Mouse (Mus musculus) stomach, embryonic 16.5 days (tissue): Measurements from ENCODE around the gene St3gal3. TPM values are rescaled to one million over a fixed set of nuclear protein-coding genes. Genes with fewer than 3 reads are reported as not detected.

Experiments used
- ATAC-seq: fragments of 200-750 bp; cut with Nextera tagmentation; 2 replicates; pipeline ENCODE4 v1.8.0; 2017; ENCODE audit warnings: moderate number of reproducible peaks, moderate TSS enrichment; ENCODE audit not compliant: insufficient read depth, low FRiP score
- H3K27ac ChIP-seq: fragments of 300-500 bp; sonication (generic); 2 replicates; pipeline ENCODE4 v1.5.1; 2014; ENCODE audit warnings: low read length
- H3K27me3 ChIP-seq: fragments of 300-500 bp; sonication (generic); 2 replicates; pipeline ENCODE4 v1.6.1; 2014; ENCODE audit warnings: low read length, control low read depth, mixed read lengths; ENCODE audit not compliant: control insufficient read depth, insufficient read depth
- H3K36me3 ChIP-seq: fragments of 300-500 bp; sonication (generic); 2 replicates; pipeline ENCODE4 v1.6.1; 2014; ENCODE audit warnings: low read length; ENCODE audit not compliant: control insufficient read depth, insufficient read depth
- H3K4me1 ChIP-seq: fragments of 300-500 bp; sonication (generic); 2 replicates; pipeline ENCODE4 v1.6.1; 2014; ENCODE audit warnings: low read length, control low read depth, mixed read lengths; ENCODE audit not compliant: control insufficient read depth, insufficient read depth
- H3K4me2 ChIP-seq: fragments of 300-500 bp; sonication (generic); 2 replicates; pipeline ENCODE4 v1.6.1; 2014; ENCODE audit warnings: low read depth, low read length, mixed read lengths
- H3K4me3 ChIP-seq: fragments of 300-500 bp; sonication (generic); replicated peaks from 2 replicates; pipeline ENCODE4 v1.5.1; 2014; ENCODE audit warnings: mild to moderate bottlenecking, low read length
- H3K9ac ChIP-seq: fragments of 300-500 bp; sonication (generic); 2 replicates; pipeline ENCODE4 v1.6.1; 2014; ENCODE audit warnings: low read length
- H3K9me3 ChIP-seq: fragments of 300-500 bp; sonication (generic); replicated peaks from 2 replicates; pipeline ENCODE4 v1.6.1; 2016; ENCODE audit warnings: low read length, control low read depth; ENCODE audit not compliant: control insufficient read depth
- WGBS: fragments of 180-500 bp; shearing (Covaris S2); extraction: QIAGEN DNeasy Blood & Tissue Kit; methylation state at CpG from one replicate; pipeline ENCODE4 v1.1.7; 2014; 5-methylcytosine and 5-hydroxymethylcytosine counted together
- polyA plus RNA-seq: library from polyadenylated mRNA; unstranded; fragments of >200 nt; fragmentation: Nextera tagmentation; extraction: Ambion mirVana; gene quantifications from 2 replicates; pipeline ENCODE4 v1.2.1, GENCODE M21; 2015

Gene St3gal3
- polyA plus RNA-seq, 1 experiment from 2014 or later: 5.2 TPM

- H3K4me3 ChIP-seq: peak within 1 kb of the TSS; percentile 99
- peak within 1 kb of the TSS; percentile 74 for H3K4me2 ChIP-seq
- peak within 1 kb of the TSS; percentile 72 for H3K27ac ChIP-seq
- H3K9ac ChIP-seq: peak within 1 kb of the TSS; percentile 93
- no peaks in the 10 kb centered on the region for H3K27me3 ChIP-seq
- under 1% methylated on average over 37 of the region's 37 CpGs for WGBS
- no peaks in the 10 kb centered on the region for H3K9me3 ChIP-seq
- peaks cover 32% of the 10 kb centered on the region for H3K4me1 ChIP-seq
- peaks cover 13% of the 10 kb centered on the region for H3K36me3 ChIP-seq
- peak; percentile 92 for ATAC-seq
Observed at GRCm38 (mm10) chr4:117887133-117887532, 247.6 kb downstream of the St3gal3 start, which contains the start of gene Atp6v0b. Atp6v0b (minus strand) TSS chr4:117887333.

- no peaks in the 10 kb centered on the region for H3K27me3 ChIP-seq
- H3K27ac ChIP-seq: peak overlapping the region; percentile 72
- H3K4me1 ChIP-seq: peaks cover 33% of the 10 kb centered on the region
- peak overlapping the region; percentile 99 for H3K4me3 ChIP-seq
- H3K36me3 ChIP-seq: peaks cover 13% of the 10 kb centered on the region
- WGBS: 2% methylated on average over 24 of the region's 24 CpGs
- ATAC-seq: peak; percentile 3; the same call in 1 of the 2 replicates
- H3K9ac ChIP-seq: peak overlapping the region; percentile 93
- H3K9me3 ChIP-seq: no peaks in the 10 kb centered on the region
- peak overlapping the region; percentile 74 for H3K4me2 ChIP-seq
Observed at GRCm38 (mm10) chr4:117886644-117887043, 248.1 kb downstream of the St3gal3 start.

GRCm38 (mm10) chr4:117885994-117886393, 248.7 kb downstream of the St3gal3 start:
- H3K36me3 ChIP-seq: peaks cover 13% of the 10 kb centered on the region
- no peak for ATAC-seq
- peaks cover 29% of the 10 kb centered on the region for H3K4me1 ChIP-seq
- peak overlapping the region; percentile 99; the same call in 1 of the 2 replicates for H3K4me3 ChIP-seq
- no peak overlapping the region for H3K9ac ChIP-seq
- no peaks in the 10 kb centered on the region for H3K9me3 ChIP-seq
- peak overlapping the region; percentile 74 for H3K4me2 ChIP-seq
- no peak overlapping the region for H3K27ac ChIP-seq
- 75% methylated on average over 9 of the region's 9 CpGs for WGBS
- no peaks in the 10 kb centered on the region for H3K27me3 ChIP-seq

- no peak overlapping the region for H3K27ac ChIP-seq
- H3K9ac ChIP-seq: no peak overlapping the region
- H3K4me2 ChIP-seq: no peak overlapping the region
- no peaks in the 10 kb centered on the region for H3K9me3 ChIP-seq
- ATAC-seq: no peak
- H3K4me3 ChIP-seq: no peak overlapping the region
- peaks cover 13% of the 10 kb centered on the region for H3K36me3 ChIP-seq
- H3K27me3 ChIP-seq: no peaks in the 10 kb centered on the region
- H3K4me1 ChIP-seq: peaks cover 26% of the 10 kb centered on the region
- 93% methylated on average over 10 of the region's 10 CpGs for WGBS
Observed at GRCm38 (mm10) chr4:117885093-117885492, 249.6 kb downstream of the St3gal3 start.

DNA sequence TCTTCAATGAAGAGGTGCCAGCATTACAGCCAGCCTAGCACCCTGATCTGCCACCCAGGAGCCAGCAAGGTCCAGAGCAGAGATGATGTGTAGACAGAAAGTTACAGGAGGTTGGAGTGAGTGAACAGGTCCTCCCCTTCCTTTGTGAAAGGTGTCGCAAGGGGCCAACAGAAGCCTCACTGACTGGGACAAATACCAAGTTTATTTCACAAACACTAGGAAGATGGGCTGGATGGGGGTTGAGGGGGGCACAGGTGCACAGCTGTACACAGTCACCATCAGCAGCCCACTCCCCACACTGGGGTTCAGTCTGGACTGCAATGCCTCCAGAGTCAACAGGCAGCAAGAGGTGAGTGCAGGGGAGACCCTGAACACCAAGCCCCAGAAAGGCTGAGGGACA, 250.6 kb downstream of the St3gal3 start:
- Histone ChIP-seq H3K9ac (peak overlapping the region; percentile 87; the same call in 1 of the 2 replicates), H3K27me3 (no peaks in the 10 kb centered on the region), H3K4me2 (0 out of 2 replicates have a peak overlapping the region, but pooled peaks have one; percentile 86), H3K36me3 (peaks cover 13% of the 10 kb centered on the region), H3K9me3 (no peaks in the 10 kb centered on the region), H3K27ac (0 out of 2 replicates have a peak overlapping the region, but pooled peaks have one; percentile 2), H3K4me1 (peaks cover 26% of the 10 kb centered on the region), H3K4me3 (no peak overlapping the region)
- ATAC-seq: no peak
- 82% methylated on average over 1 of the region's 1 CpGs for WGBS

- H3K36me3 ChIP-seq: peaks cover 13% of the 10 kb centered on the region
Observed at GRCm38 (mm10) chr4:117882701-117883691, 251.7 kb downstream of the St3gal3 start, which contains the start of gene B4galt2. B4galt2 (minus strand) TSS chr4:117883487.

More at GRCm38 (mm10) chr4:117882701-117883691, 251.7 kb downstream of the St3gal3 start, which contains the start of gene B4galt2:
- peaks cover 26% of the 10 kb centered on the region for H3K4me1 ChIP-seq
- H3K4me3 ChIP-seq: peak within 1 kb of the TSS; percentile 70
- H3K9me3 ChIP-seq: no peaks in the 10 kb centered on the region
- H3K27ac ChIP-seq: peak within 1 kb of the TSS; percentile 62
- no peaks in the 10 kb centered on the region for H3K27me3 ChIP-seq
- peak; percentile 45 for ATAC-seq
- under 1% methylated on average over 91 of the region's 103 CpGs for WGBS
- peak within 1 kb of the TSS; percentile 87 for H3K9ac ChIP-seq
- peak within 1 kb of the TSS; percentile 86 for H3K4me2 ChIP-seq

Other genes with a start within 250 kb of the St3gal3 start
- 224 and 241 TPM in 2 replicates for gene Atp6v0b, start 247.6 kb downstream of the St3gal3 start, polyA plus RNA-seq
- 16.5 and 19.4 TPM in 2 replicates for gene Dph2, start 242.9 kb downstream of the St3gal3 start, polyA plus RNA-seq
- 42.4 and 43.8 TPM in 2 replicates for gene Ipo13, start 219.9 kb downstream of the St3gal3 start, polyA plus RNA-seq
- gene Artn, start 205.2 kb downstream of the St3gal3 start, polyA plus RNA-seq: 5.3 and 7.8 TPM in 2 replicates
- 27.1 and 28.6 TPM in 2 replicates for gene Kdm4a, start 45.1 kb upstream of the St3gal3 start, polyA plus RNA-seq
- gene Ptprf, start 156.5 kb upstream of the St3gal3 start, polyA plus RNA-seq: 86.0 and 93.0 TPM in 2 replicates